ENCODE assay signal across 9 mouse cellular contexts in genomic region chr1:75214886-75215285, GRCm38 (mm10). TPM values are rescaled to one million over a fixed set of nuclear protein-coding genes. Genes with fewer than 3 reads are reported as not detected.
DNase-seq lines count a peak whose midpoint lies in the region; ATAC-seq lines count a peak whose summit lies in the region.
"Had no signal": no experiment of that assay in that cellular context is flagged by ENCODE, and none has a peak within 500 bp of the region (broad histone marks: within the 10 kb centered on the region; RNA-seq: fewer than 3 reads in every experiment).

No protein-coding gene starts in this region.

- H3K27ac ChIP-seq in stomach, embryonic 15.5 days: peak overlapping the region; percentile 83
- H3K27ac ChIP-seq in hindbrain, embryonic 12.5 days: no peak overlapping the region

- H3K4me2 ChIP-seq in stomach, embryonic 15.5 days: no peak overlapping the region; the same call in 1 of the 2 replicates
- H3K4me2 ChIP-seq in hindbrain, embryonic 12.5 days (replicated peaks): no peak overlapping the region

- intact Hi-C loops in heart, postnatal 14 days (cut with DNase I): no loop called here

- peaks cover 17% of the 10 kb centered on the region for H3K36me3 ChIP-seq in stomach, embryonic 15.5 days
- peaks cover 37% of the 10 kb centered on the region for H3K36me3 ChIP-seq in hindbrain, embryonic 12.5 days

- no peak for ATAC-seq in stomach, embryonic 15.5 days (ENCODE audit: insufficient read depth, low FRiP score, low read depth)
- no peak for ATAC-seq in hindbrain, embryonic 12.5 days (ENCODE audit: low FRiP score)
- ATAC-seq in activated CD4-positive, CD25-positive, alpha-beta regulatory T cell, adult 4 months: no peak

- 60% methylated on average over 5 of the region's 5 CpGs for WGBS in stomach, embryonic 15.5 days
- 75% methylated on average over 5 of the region's 5 CpGs for WGBS in hindbrain, embryonic 12.5 days

- no peak overlapping the region for H3K4me3 ChIP-seq in stomach, embryonic 15.5 days (replicated peaks)
- H3K4me3 ChIP-seq in hindbrain, embryonic 12.5 days: no peak overlapping the region

- 0 out of 2 replicates have a peak, but pooled peaks cover 4% of the 10 kb centered on the region for H3K27me3 ChIP-seq in stomach, embryonic 15.5 days (replicated peaks)
- peaks cover 44% of the 10 kb centered on the region for H3K27me3 ChIP-seq in hindbrain, embryonic 12.5 days

- DNase-seq in urinary bladder, postnatal 14 days (ENCODE audit: low spot score): peak; percentile 38
- no peak for DNase-seq in urinary bladder, adult 18-20 months (ENCODE audit: low spot score in 2 of 2)
- DNase-seq in heart, postnatal 14 days: peak; percentile 67 to 81
- DNase-seq in layer of hippocampus, postnatal 14 days (ENCODE audit: low spot score in 2 of 2): peak; percentile 66 to 85

- no peaks in the 10 kb centered on the region for H3K9me3 ChIP-seq in stomach, embryonic 15.5 days
- H3K9me3 ChIP-seq in hindbrain, embryonic 12.5 days (replicated peaks): no peaks in the 10 kb centered on the region

- H3K4me1 ChIP-seq in stomach, embryonic 15.5 days: peaks cover 37% of the 10 kb centered on the region
- peaks cover 37% of the 10 kb centered on the region for H3K4me1 ChIP-seq in hindbrain, embryonic 12.5 days

- no peak overlapping the region for H3K9ac ChIP-seq in stomach, embryonic 15.5 days
- H3K9ac ChIP-seq in hindbrain, embryonic 12.5 days: no peak overlapping the region

RNA-seq across cellular contexts. Expression of gene Stk16, which starts 4.2 kb away (rescaled TPM):
- total RNA-seq in heart, postnatal 14 days (2021): 10 to 100 TPM; 55.9 to 58.1 TPM
- total RNA-seq in layer of hippocampus, postnatal 14 days (2021): 10 to 100 TPM; 90.5 to 91.4 TPM
- polyA plus RNA-seq in stomach, embryonic 15.5 days (2015; fragmentation: Nextera tagmentation; extraction: Ambion mirVana): 120 and 132 TPM in 2 replicates
- 125 and 130 TPM in 2 replicates for polyA plus RNA-seq in hindbrain, embryonic 12.5 days (2016; fragmentation: Nextera tagmentation; extraction: Ambion mirVana)
- 10 to 100 TPM; 45.7 to 65.1 TPM for polyA plus RNA-seq in activated CD4-positive, CD25-positive, alpha-beta regulatory T cell, adult 4 months (2017; shearing (Covaris generic))

RNA-seq across cellular contexts. Expression of gene Glb1l, which starts 4.3 kb away (rescaled TPM):
- total RNA-seq in heart, postnatal 14 days (2021): 1 to 10 TPM; 5.2 to 6.7 TPM
- total RNA-seq in layer of hippocampus, postnatal 14 days (2021): 10 to 100 TPM; 21.3 to 21.7 TPM
- polyA plus RNA-seq in stomach, embryonic 15.5 days (2015; fragmentation: Nextera tagmentation; extraction: Ambion mirVana): 15.5 and 17.1 TPM in 2 replicates
- 21.2 and 26.3 TPM in 2 replicates for polyA plus RNA-seq in hindbrain, embryonic 12.5 days (2016; fragmentation: Nextera tagmentation; extraction: Ambion mirVana)
- 10 to 100 TPM; 12.0 to 12.4 TPM for polyA plus RNA-seq in activated CD4-positive, CD25-positive, alpha-beta regulatory T cell, adult 4 months (2017; shearing (Covaris generic))

RNA-seq across cellular contexts. Expression of gene Tuba4a, which starts 4.8 kb away (rescaled TPM):
- 100 to 1,000 TPM; 546 to 642 TPM for total RNA-seq in heart, postnatal 14 days (2021)
- 100 to 1,000 TPM; 512 to 548 TPM for total RNA-seq in layer of hippocampus, postnatal 14 days (2021)
- 142 and 145 TPM in 2 replicates for polyA plus RNA-seq in stomach, embryonic 15.5 days (2015; fragmentation: Nextera tagmentation; extraction: Ambion mirVana)
- polyA plus RNA-seq in hindbrain, embryonic 12.5 days (2016; fragmentation: Nextera tagmentation; extraction: Ambion mirVana): 10.3 and 11.1 TPM in 2 replicates
- polyA plus RNA-seq in activated CD4-positive, CD25-positive, alpha-beta regulatory T cell, adult 4 months (2017; shearing (Covaris generic)): 100 to 1,000 TPM; 120 to 135 TPM

RNA-seq across cellular contexts. Expression of gene A630095N17Rik, which starts 17.0 kb away (rescaled TPM):
- total RNA-seq in heart, postnatal 14 days (2021): not detected
- total RNA-seq in layer of hippocampus, postnatal 14 days (2021): not detected
- polyA plus RNA-seq in stomach, embryonic 15.5 days (2015; fragmentation: Nextera tagmentation; extraction: Ambion mirVana): not detected in 2 replicates
- not detected in 2 replicates for polyA plus RNA-seq in hindbrain, embryonic 12.5 days (2016; fragmentation: Nextera tagmentation; extraction: Ambion mirVana)
- not detected for polyA plus RNA-seq in activated CD4-positive, CD25-positive, alpha-beta regulatory T cell, adult 4 months (2017; shearing (Covaris generic))
- total RNA-seq: adrenal gland, adult 18-20 months; gastrocnemius, adult 8-10 months had no signal

RNA-seq across cellular contexts. Expression of gene Dnajb2, which starts 21.3 kb away (rescaled TPM):
- 10 to 100 TPM; 66.4 to 74.6 TPM for total RNA-seq in heart, postnatal 14 days (2021)
- total RNA-seq in layer of hippocampus, postnatal 14 days (2021): 10 to 100 TPM; 60.0 to 61.1 TPM
- polyA plus RNA-seq in stomach, embryonic 15.5 days (2015; fragmentation: Nextera tagmentation; extraction: Ambion mirVana): 34.9 and 35.9 TPM in 2 replicates
- polyA plus RNA-seq in hindbrain, embryonic 12.5 days (2016; fragmentation: Nextera tagmentation; extraction: Ambion mirVana): 54.6 and 55.2 TPM in 2 replicates
- polyA plus RNA-seq in activated CD4-positive, CD25-positive, alpha-beta regulatory T cell, adult 4 months (2017; shearing (Covaris generic)): 1 to 10 TPM; 5.9 to 7.1 TPM

Comparison
In these comparisons a context has a peak if more than half of its experiments do, and no peak if none do; other contexts are left out.
1. DNase-seq: peak in urinary bladder, postnatal 14 days (single experiment), heart, postnatal 14 days (2 of 2) and layer of hippocampus, postnatal 14 days (2 of 2); none in urinary bladder, adult 18-20 months (0 of 2).
2. RNA of gene Tuba4a, which starts 4.8 kb away (polyA plus RNA-seq): 142 to 145 TPM in stomach, embryonic 15.5 days and 120 to 135 TPM in activated CD4-positive, CD25-positive, alpha-beta regulatory T cell, adult 4 months; 10.3 to 11.1 TPM in hindbrain, embryonic 12.5 days; every median in the first group is over 10 times any median in the second.